Mouse (Mus musculus): ENCODE results near the gene Rab30. TPM values are rescaled to one million over a fixed set of nuclear protein-coding genes. Genes with fewer than 3 reads are reported as not detected.

Gene Rab30
- polyA plus RNA-seq, 1 experiment from 2014 or later, result 25.5 TPM

DNA sequence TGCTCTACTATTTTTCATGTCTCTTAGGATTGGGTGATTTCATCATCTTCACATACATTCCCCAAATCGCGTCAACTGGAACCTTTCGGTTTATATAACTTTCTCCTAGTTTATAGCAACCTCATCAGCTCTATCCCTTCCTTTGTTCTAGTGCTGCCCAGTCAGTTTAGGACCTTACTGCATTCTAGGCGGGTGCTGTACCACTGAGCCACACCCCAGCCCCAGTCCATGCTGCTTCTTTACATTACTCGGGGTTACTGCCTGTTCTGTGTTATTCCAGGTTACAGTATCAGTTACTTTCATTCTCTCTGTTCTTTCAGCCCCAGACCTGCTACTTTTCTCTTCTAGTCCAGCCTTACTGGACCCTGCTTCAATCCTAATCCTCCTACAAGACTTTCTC, 145.8 kb downstream of the Rab30 start:
- H3K4me1 ChIP-seq (ENCODE audit: control insufficient read depth, insufficient read depth, low read length), result no peaks in the 10 kb centered on the region
- no peak overlapping the region for H3K27ac ChIP-seq (ENCODE audit: low read depth, low read length)
- 93% methylated on average over 5 of the region's 5 CpGs for WGBS
- no peak overlapping the region for H3K9ac ChIP-seq (ENCODE audit: low read length)
- ATAC-seq (ENCODE audit: insufficient read depth, low FRiP score, low TSS enrichment), result no peak
- no peaks in the 10 kb centered on the region for H3K9me3 ChIP-seq (ENCODE audit: control insufficient read depth, low read length)
- no peaks in the 10 kb centered on the region for H3K27me3 ChIP-seq (ENCODE audit: control insufficient read depth, insufficient read depth, low read length)
- no peak overlapping the region for H3K4me3 ChIP-seq (ENCODE audit: low read depth, low read length)
- DNase-seq (ENCODE audit: low spot score), result no peak
- H3K36me3 ChIP-seq (ENCODE audit: control insufficient read depth, insufficient read depth, low read length), result no peaks in the 10 kb centered on the region
- H3K4me2 ChIP-seq (ENCODE audit: low read depth), result no peak overlapping the region

GRCm38 (mm10) chr7:92890211-92890610, 148.8 kb downstream of the Rab30 start:
- Histone ChIP-seq H3K4me1 (ENCODE audit: control insufficient read depth, insufficient read depth, low read length) (no peaks in the 10 kb centered on the region), H3K36me3 (ENCODE audit: control insufficient read depth, insufficient read depth, low read length) (no peaks in the 10 kb centered on the region), H3K27me3 (ENCODE audit: control insufficient read depth, insufficient read depth, low read length) (no peaks in the 10 kb centered on the region), H3K27ac (ENCODE audit: low read depth, low read length) (no peak overlapping the region), H3K9me3 (ENCODE audit: control insufficient read depth, low read length) (no peaks in the 10 kb centered on the region), H3K4me3 (ENCODE audit: low read depth, low read length) (no peak overlapping the region), H3K4me2 (ENCODE audit: low read depth) (no peak overlapping the region), H3K9ac (ENCODE audit: low read length) (no peak overlapping the region)
- ATAC-seq (ENCODE audit: insufficient read depth, low FRiP score, low TSS enrichment) (no peak; the same call in 1 of the 2 replicates), DNase-seq (ENCODE audit: low spot score) (no peak)
- WGBS, result 25% methylated on average over 1 of the region's 1 CpGs

DNA sequence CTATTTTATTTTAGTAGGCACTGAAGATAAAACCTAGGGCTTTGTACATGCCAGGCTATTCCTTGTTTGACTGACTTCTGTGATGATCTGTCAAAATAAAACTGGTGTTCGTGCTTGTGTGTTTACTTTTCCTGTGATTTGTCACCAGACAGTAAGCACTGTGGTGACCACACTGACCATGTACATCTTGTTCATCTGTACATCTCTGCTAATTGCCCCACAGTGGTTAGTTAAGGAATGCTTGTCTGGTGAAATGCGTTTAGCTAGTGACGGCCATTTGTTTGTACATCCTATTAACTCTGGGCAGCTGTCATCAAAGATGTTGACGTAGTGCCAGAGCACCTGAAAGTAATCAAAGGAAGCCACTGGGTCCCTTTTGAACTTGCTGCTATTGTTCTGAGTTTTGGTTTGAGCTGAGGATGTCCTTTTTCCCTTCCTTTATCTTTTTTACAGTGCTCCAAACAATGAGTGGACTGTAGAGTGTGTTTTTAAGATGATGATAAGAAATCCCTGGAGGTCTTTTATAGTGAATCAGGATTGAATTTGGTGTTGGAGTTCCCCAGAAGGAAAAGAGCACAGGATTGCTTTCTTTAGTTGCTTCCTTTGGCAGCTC, 149.3 kb downstream of the Rab30 start:
- Histone ChIP-seq H3K9ac (ENCODE audit: low read length) (no peak overlapping the region), H3K9me3 (ENCODE audit: control insufficient read depth, low read length) (no peaks in the 10 kb centered on the region), H3K27me3 (ENCODE audit: control insufficient read depth, insufficient read depth, low read length) (no peaks in the 10 kb centered on the region), H3K4me2 (ENCODE audit: low read depth) (no peak overlapping the region), H3K36me3 (ENCODE audit: control insufficient read depth, insufficient read depth, low read length) (no peaks in the 10 kb centered on the region), H3K27ac (ENCODE audit: low read depth, low read length) (no peak overlapping the region), H3K4me3 (ENCODE audit: low read depth, low read length) (no peak overlapping the region), H3K4me1 (ENCODE audit: control insufficient read depth, insufficient read depth, low read length) (no peaks in the 10 kb centered on the region)
- DNase-seq (ENCODE audit: low spot score) (no peak), ATAC-seq (ENCODE audit: insufficient read depth, low FRiP score, low TSS enrichment) (no peak)
- 41% methylated on average over 4 of the region's 4 CpGs for WGBS

- Histone ChIP-seq H3K27me3 (ENCODE audit: control insufficient read depth, insufficient read depth, low read length) (no peaks in the 10 kb centered on the region), H3K4me2 (ENCODE audit: low read depth) (no peak overlapping the region), H3K36me3 (ENCODE audit: control insufficient read depth, insufficient read depth, low read length) (no peaks in the 10 kb centered on the region), H3K4me3 (ENCODE audit: low read depth, low read length) (no peak overlapping the region), H3K4me1 (ENCODE audit: control insufficient read depth, insufficient read depth, low read length) (no peaks in the 10 kb centered on the region), H3K27ac (ENCODE audit: low read depth, low read length) (no peak overlapping the region), H3K9ac (ENCODE audit: low read length) (no peak overlapping the region), H3K9me3 (ENCODE audit: control insufficient read depth, low read length) (no peaks in the 10 kb centered on the region)
- ATAC-seq (ENCODE audit: insufficient read depth, low FRiP score, low TSS enrichment) (no peak), DNase-seq (ENCODE audit: low spot score) (no peak)
- 49% methylated on average over 3 of the region's 3 CpGs for WGBS
These were observed 152.1 kb downstream of the Rab30 start for GRCm38 (mm10) chr7:92893478-92893877.

Other genes starting within 250 kb of the Rab30 start
- 63.9 and 69.7 TPM in 2 replicates for gene Ccdc90b, start 180.5 kb upstream of the Rab30 start, polyA plus RNA-seq (2014; fragmentation: Nextera tagmentation; extraction: Ambion mirVana)
- gene Ankrd42, start 104.5 kb upstream of the Rab30 start, polyA plus RNA-seq (2014; fragmentation: Nextera tagmentation; extraction: Ambion mirVana), result 8.3 and 10.0 TPM in 2 replicates
- 18.1 and 21.5 TPM in 2 replicates for gene Pcf11, start 71.7 kb upstream of the Rab30 start, polyA plus RNA-seq (2014; fragmentation: Nextera tagmentation; extraction: Ambion mirVana)
- 20.6 and 22.4 TPM in 2 replicates for gene Ddias, start 132.6 kb downstream of the Rab30 start, polyA plus RNA-seq (2014; fragmentation: Nextera tagmentation; extraction: Ambion mirVana)
- 18.4 and 20.1 TPM in 2 replicates for gene Prcp, start 132.9 kb downstream of the Rab30 start, polyA plus RNA-seq (2014; fragmentation: Nextera tagmentation; extraction: Ambion mirVana)

All from neural tube, embryonic 11.5 days (tissue).